10 mouse cellular contexts compared by ENCODE assay signal in the genomic region with DNA sequence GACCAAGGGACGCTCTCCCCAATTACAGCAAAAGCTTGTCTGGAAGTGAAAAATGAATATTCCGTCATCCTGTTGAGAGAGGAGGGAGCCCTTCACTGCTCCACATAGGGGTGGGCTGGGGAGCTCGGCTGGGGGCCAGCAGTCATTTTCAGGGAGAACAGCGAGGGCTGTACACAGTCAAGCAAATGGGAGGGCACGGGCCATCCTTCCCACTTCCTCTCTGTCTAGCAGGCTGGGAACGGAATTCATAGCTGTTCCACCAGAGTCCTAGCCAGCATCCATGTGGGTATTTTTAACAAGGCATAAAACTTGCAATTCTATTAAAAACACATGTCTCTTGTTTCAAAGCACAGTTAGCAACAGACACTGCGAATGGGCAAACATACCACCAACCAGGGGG. TPM values are rescaled to one million over a fixed set of nuclear protein-coding genes. Genes with fewer than 3 reads are reported as not detected.
A peak's percentile ranks its signal among the peaks of the same experiment; 100 is the strongest.
DNase-seq lines count a peak whose midpoint lies in the region; ATAC-seq and TF ChIP-seq lines count a peak whose summit lies in the region.
"Had no signal": no experiment of that assay in that cellular context is flagged by ENCODE, and none has a peak within 500 bp of the region (broad histone marks: within the 10 kb centered on the region; RNA-seq: fewer than 3 reads in every experiment).

No protein-coding gene starts in this region.

- no peaks in the 10 kb centered on the region for H3K27me3 ChIP-seq in heart, adult 2 months (ENCODE audit: control insufficient read depth, insufficient read depth, low read length)
- H3K27me3 ChIP-seq in heart, embryonic 10.5 days (ENCODE audit: insufficient read depth, poor library complexity, severe bottlenecking), result no peaks in the 10 kb centered on the region
- no peaks in the 10 kb centered on the region for H3K27me3 ChIP-seq in embryonic facial prominence, embryonic 15.5 days
- no peaks in the 10 kb centered on the region for H3K27me3 ChIP-seq in midbrain, embryonic 11.5 days (ENCODE audit: control insufficient read depth, insufficient read depth, low read length)
- H3K27me3 ChIP-seq: CH12.LX had no signal

- DNase-seq in heart, adult 2 months, result peak; percentile 13 to 31
- DNase-seq in heart, embryonic 10.5 days (ENCODE audit: low spot score), result no peak
- DNase-seq in kidney, postnatal 14 days, result peak; percentile 80
- peak; percentile 34 for DNase-seq in mesoderm, embryonic 11.5 days (ENCODE audit: low read depth, low spot score)
- no peak for DNase-seq in thymus, postnatal 10 days (ENCODE audit: low spot score in 2 of 2)
- no peak for DNase-seq in spleen, adult 18-20 months
- no peak for DNase-seq in midbrain, embryonic 11.5 days (ENCODE audit: low spot score, missing footprints)

- no peaks in the 10 kb centered on the region for H3K79me2 ChIP-seq in heart, adult 2 months (replicated peaks; ENCODE audit: control insufficient read depth, insufficient read depth, low read length)

- H3K9ac ChIP-seq in heart, adult 2 months (ENCODE audit: low read depth, low read length), result no peak overlapping the region
- H3K9ac ChIP-seq in embryonic facial prominence, embryonic 15.5 days, result no peak overlapping the region
- H3K9ac ChIP-seq in midbrain, embryonic 11.5 days (ENCODE audit: low read length), result no peak overlapping the region

- H3K27ac ChIP-seq in heart, adult 2 months, result no peak overlapping the region; the same call in 1 of the 2 replicates
- H3K27ac ChIP-seq in heart, embryonic 10.5 days, result no peak overlapping the region
- peak overlapping the region; percentile 86 for H3K27ac ChIP-seq in embryonic facial prominence, embryonic 15.5 days (replicated peaks)
- no peak overlapping the region for H3K27ac ChIP-seq in midbrain, embryonic 11.5 days (ENCODE audit: low read depth, low read length)

- no peak for TF ChIP-seq POLR2A in heart, adult 2 months (IDR thresholded peaks at IDR 0.05; ENCODE audit: insufficient read depth, low read depth, low read length)

- WGBS in heart, adult 2 months, result 46% methylated on average over 7 of the region's 7 CpGs
- 63% methylated on average over 7 of the region's 7 CpGs for WGBS in heart, embryonic 10.5 days
- 25% methylated on average over 7 of the region's 7 CpGs for WGBS in embryonic facial prominence, embryonic 15.5 days
- WGBS in midbrain, embryonic 11.5 days, result 73% methylated on average over 7 of the region's 7 CpGs

- H3K36me3 ChIP-seq in heart, adult 2 months (ENCODE audit: control insufficient read depth, insufficient read depth, low read length), result no peaks in the 10 kb centered on the region
- H3K36me3 ChIP-seq in heart, embryonic 10.5 days, result no peaks in the 10 kb centered on the region
- no peaks in the 10 kb centered on the region for H3K36me3 ChIP-seq in embryonic facial prominence, embryonic 15.5 days
- H3K36me3 ChIP-seq in midbrain, embryonic 11.5 days (ENCODE audit: control insufficient read depth, insufficient read depth, low read length), result no peaks in the 10 kb centered on the region

- TF ChIP-seq CTCF in heart, adult 2 months (IDR thresholded peaks at IDR 0.05), result no peak

- TF ChIP-seq EP300 in heart, adult 2 months (IDR thresholded peaks at IDR 0.05; ENCODE audit: insufficient read depth, low read depth, low read length), result no peak

- H3K4me1 ChIP-seq in heart, adult 2 months (ENCODE audit: control insufficient read depth, insufficient read depth, low read length), result no peaks in the 10 kb centered on the region
- peaks cover 4% of the 10 kb centered on the region; the same call in 1 of the 2 replicates for H3K4me1 ChIP-seq in heart, embryonic 10.5 days
- peaks cover 26% of the 10 kb centered on the region for H3K4me1 ChIP-seq in embryonic facial prominence, embryonic 15.5 days
- H3K4me1 ChIP-seq in midbrain, embryonic 11.5 days (ENCODE audit: control insufficient read depth, insufficient read depth, low read length), result peaks cover 2% of the 10 kb centered on the region; the same call in 1 of the 2 replicates

- ATAC-seq in embryonic facial prominence, embryonic 15.5 days (ENCODE audit: insufficient number of reproducible peaks, low FRiP score, low TSS enrichment, low read depth), result peak; percentile 94
- ATAC-seq in midbrain, embryonic 11.5 days (ENCODE audit: low FRiP score), result no peak

- peak overlapping the region; percentile 28 for H3K4me2 ChIP-seq in embryonic facial prominence, embryonic 15.5 days (replicated peaks)
- no peak overlapping the region for H3K4me2 ChIP-seq in midbrain, embryonic 11.5 days
- H3K4me2 ChIP-seq: liver, embryonic 11.5 days had no signal

- no peak overlapping the region for H3K4me3 ChIP-seq in heart, adult 2 months
- no peak overlapping the region for H3K4me3 ChIP-seq in heart, embryonic 10.5 days
- H3K4me3 ChIP-seq in embryonic facial prominence, embryonic 15.5 days (replicated peaks), result no peak overlapping the region
- H3K4me3 ChIP-seq in midbrain, embryonic 11.5 days (ENCODE audit: low read depth, low read length), result no peak overlapping the region

- intact Hi-C loops in heart, adult 2 months (cut with DNase I), result loop anchor here (5.0 kb wide), 1 partner anchor 93 kb away; no protein-coding TSS in a partner anchor

- no peaks in the 10 kb centered on the region for H3K9me3 ChIP-seq in heart, embryonic 10.5 days
- H3K9me3 ChIP-seq in embryonic facial prominence, embryonic 15.5 days (replicated peaks), result no peaks in the 10 kb centered on the region; the same call in 1 of the 2 replicates
- no peaks in the 10 kb centered on the region for H3K9me3 ChIP-seq in midbrain, embryonic 11.5 days (ENCODE audit: control insufficient read depth, low read length)

RNA-seq across cellular contexts. Expression of a gene that starts 59.0 kb away (rescaled TPM):
- 10 to 100 TPM; 78.9 to 83.9 TPM for total RNA-seq in heart, adult 2 months (2021)
- 15.0 and 25.0 TPM in 2 replicates for polyA plus RNA-seq in heart, adult 2 months (2012; rRNA removed)
- 7.3 and 10.7 TPM in 2 replicates for polyA plus RNA-seq in heart, embryonic 10.5 days (2016; fragmentation: Nextera tagmentation; extraction: Ambion mirVana)
- 39.4 and 43.7 TPM in 2 replicates for polyA plus RNA-seq in embryonic facial prominence, embryonic 15.5 days (2015; fragmentation: Nextera tagmentation; extraction: Ambion mirVana)
- 5.2 and 6.5 TPM in 2 replicates for polyA plus RNA-seq in midbrain, embryonic 11.5 days (2014; fragmentation: Nextera tagmentation; extraction: Ambion mirVana)

Comparison
In these comparisons a context has a peak if more than half of its experiments do, and no peak if none do; other contexts are left out.
1. DNase-seq: peak in heart, adult 2 months (2 of 2), kidney, postnatal 14 days (single experiment) and mesoderm, embryonic 11.5 days (single experiment); none in heart, embryonic 10.5 days (single experiment), thymus, postnatal 10 days (0 of 2), spleen, adult 18-20 months (0 of 2) and midbrain, embryonic 11.5 days (single experiment).